Mouse (Mus musculus): ENCODE measurements around the gene Abhd16a. TPM values are rescaled to one million over a fixed set of nuclear protein-coding genes. Genes with fewer than 3 reads are reported as not detected.
A peak's percentile ranks its signal among the peaks of the same experiment; 100 is the strongest.
"Not testable (repeated sequence)": the region's sequence is repeated elsewhere in the genome, so short reads cannot be mapped to it uniquely, and the experiment has no call there.

The Abhd16a gene
- total RNA-seq, 4 experiments from 2014 or later, result 60.7 to 64.8 (median 62.3) TPM

- no peak for DNase-seq (ENCODE audit: low spot score)
These were observed 26.3 kb downstream of the Abhd16a start, which contains the start of gene Ly6g5b for GRCm38 (mm10) chr17:35115046-35116019. Gene Ly6g5b, minus strand, starts transcription at chr17:35115428.

- peak; percentile 16 for DNase-seq (ENCODE audit: low spot score)
These were observed 31.7 kb downstream of the Abhd16a start for GRCm38 (mm10) chr17:35120745-35121142.

- DNase-seq (ENCODE audit: low spot score), result peak; percentile 98
These were observed 32.2 kb downstream of the Abhd16a start, which contains the start of gene Gpank1 for GRCm38 (mm10) chr17:35121143-35121799. Gene Gpank1, plus strand, starts transcription at chr17:35121455.

DNA sequence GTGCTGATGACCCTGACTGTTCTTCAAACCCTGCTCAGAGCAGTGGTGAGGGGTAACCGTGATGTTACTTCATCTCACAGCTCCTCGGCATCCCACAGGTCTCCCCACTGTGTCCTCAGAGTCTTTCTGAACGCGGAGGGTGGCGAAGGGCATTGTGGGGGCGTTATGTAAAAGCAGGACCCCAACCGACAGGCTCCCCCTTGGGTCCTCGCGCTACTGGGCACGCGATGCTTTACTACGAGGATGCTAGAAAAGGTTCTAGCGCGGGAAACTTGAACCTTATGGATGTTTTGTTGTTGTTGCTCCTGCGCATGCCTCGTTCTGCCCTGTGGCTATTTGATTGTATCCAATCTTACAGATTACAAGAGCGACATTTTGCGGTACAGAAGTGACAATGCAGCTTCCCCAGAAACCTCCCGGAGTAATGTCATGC is 32.8 kb downstream of the Abhd16a start, which contains the start of gene Csnk2b:
Gene Csnk2b (minus strand): TSS at position 183 of the 433 bp plus-strand sequence.
- peak; percentile 36 for DNase-seq (ENCODE audit: low spot score)

DNA sequence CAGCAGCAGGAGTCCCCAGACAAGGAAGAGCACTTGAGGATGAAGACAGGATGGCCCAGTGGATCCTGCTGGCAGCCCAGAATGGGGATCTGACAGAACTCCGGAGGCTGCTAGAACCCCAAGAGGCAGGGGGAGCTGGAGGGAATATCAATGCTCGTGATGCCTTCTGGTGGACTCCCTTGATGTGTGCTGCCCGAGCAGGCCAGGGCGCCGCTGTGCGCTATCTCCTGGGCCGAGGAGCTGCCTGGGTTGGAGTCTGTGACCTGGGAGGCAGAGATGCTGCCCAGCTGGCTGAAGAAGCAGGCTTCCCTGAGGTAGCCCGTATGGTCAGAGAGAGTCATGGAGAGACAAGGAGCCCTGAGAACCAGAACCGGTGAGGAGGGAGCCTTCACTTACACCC is 34.2 kb downstream of the Abhd16a start:
- not testable (repeated sequence) for DNase-seq (ENCODE audit: low spot score)

- not testable (repeated sequence) for DNase-seq (ENCODE audit: low spot score)
These were observed 35.3 kb downstream of the Abhd16a start for GRCm38 (mm10) chr17:35124261-35124896.

GRCm38 (mm10) chr17:35125081-35125480 is 36.0 kb downstream of the Abhd16a start:
- DNase-seq (ENCODE audit: low spot score), result no peak

DNA sequence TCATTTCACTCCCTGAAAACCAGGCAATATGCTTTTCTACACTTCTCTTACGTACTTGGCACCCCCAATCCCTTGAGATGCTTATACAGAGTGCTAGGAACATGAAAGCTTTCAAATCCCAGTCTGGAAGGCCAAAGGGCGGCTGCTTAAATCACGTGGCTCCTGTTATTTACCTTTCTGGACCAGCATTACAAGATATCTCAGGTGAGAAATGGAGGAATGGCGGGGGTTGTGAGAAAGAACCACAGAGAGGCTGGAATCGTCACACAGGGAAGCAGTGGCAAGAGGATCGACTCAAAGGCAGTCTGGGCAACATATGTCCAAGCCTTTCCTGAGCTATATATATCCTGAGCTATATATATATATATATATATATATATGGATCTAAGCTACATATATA is 36.5 kb downstream of the Abhd16a start:
- DNase-seq (ENCODE audit: low spot score), result no peak

GRCm38 (mm10) chr17:35126206-35126611 is 37.1 kb downstream of the Abhd16a start, which contains the start of gene D17H6S53E:
Gene D17H6S53E, plus strand, starts transcription at chr17:35126373.
- peak; percentile 72 for DNase-seq (ENCODE audit: low spot score)

DNA sequence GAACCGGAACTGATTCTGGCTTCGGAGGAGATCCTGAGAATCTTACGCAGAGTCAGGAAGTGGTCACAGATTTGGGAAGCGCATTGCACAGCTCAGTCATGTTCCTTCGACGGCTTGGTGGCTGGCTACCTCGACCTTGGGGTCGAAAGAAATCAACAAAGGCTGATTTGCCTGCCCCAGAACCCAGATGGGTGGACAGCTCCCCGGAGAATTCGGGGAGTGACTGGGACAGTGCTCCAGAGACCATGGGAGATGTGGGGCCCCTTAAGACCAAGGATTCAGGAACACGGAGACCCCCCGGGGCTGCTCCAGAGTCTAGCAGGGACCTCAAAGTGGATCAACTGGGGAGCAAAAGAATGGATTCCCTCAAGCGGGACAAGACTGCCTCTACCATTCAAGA is 38.0 kb downstream of the Abhd16a start:
- no peak for DNase-seq (ENCODE audit: low spot score)

GRCm38 (mm10) chr17:35128996-35129395 is 39.9 kb downstream of the Abhd16a start:
- DNase-seq (ENCODE audit: low spot score), result no peak

- DNase-seq (ENCODE audit: low spot score), result no peak
These were observed 42.0 kb downstream of the Abhd16a start for GRCm38 (mm10) chr17:35131038-35131437.

GRCm38 (mm10) chr17:35131500-35132173 is 42.6 kb downstream of the Abhd16a start, which contains the start of gene Apom:
Gene Apom, minus strand, starts transcription at chr17:35132050.
- no peak for DNase-seq (ENCODE audit: low spot score)

DNA sequence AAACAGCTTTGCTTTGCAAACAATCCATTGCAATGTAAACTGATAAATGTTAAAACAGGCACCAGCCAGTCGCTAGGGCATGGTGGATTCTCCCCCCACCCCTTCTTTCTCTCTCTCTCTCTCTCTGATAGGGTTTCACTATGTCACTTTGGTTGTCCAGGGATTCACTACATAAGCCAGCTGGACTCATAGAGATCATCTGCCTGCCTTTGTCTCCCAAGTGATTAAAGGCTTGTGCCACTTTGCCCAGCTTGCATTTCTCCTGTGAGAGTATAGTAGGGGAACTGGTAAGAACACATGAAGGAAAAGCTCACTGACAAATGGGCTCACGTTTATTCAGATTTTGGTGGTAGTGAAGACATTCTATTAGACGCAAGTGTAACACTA is 43.1 kb downstream of the Abhd16a start:
- no peak for DNase-seq (ENCODE audit: low spot score)

DNA sequence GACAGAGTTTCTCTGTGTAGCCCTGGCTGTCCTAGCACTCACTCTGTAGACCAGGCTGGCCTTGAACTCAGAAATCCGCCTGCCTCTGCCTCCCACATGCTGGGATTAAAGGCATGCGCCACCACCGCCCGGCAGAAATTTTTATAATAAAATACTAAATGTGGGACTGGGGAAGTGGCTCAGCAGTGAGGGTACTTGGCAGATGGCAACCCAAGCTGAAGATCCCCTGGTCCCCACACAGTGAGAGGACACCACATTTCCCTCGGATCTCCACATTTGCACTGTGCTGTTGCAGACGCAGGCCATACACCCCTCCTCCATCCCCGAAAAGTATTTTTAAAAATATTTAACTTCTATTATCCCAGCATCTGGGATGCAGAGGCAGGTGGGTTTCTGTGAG is 44.5 kb downstream of the Abhd16a start:
- DNase-seq (ENCODE audit: low spot score), result no peak

DNA sequence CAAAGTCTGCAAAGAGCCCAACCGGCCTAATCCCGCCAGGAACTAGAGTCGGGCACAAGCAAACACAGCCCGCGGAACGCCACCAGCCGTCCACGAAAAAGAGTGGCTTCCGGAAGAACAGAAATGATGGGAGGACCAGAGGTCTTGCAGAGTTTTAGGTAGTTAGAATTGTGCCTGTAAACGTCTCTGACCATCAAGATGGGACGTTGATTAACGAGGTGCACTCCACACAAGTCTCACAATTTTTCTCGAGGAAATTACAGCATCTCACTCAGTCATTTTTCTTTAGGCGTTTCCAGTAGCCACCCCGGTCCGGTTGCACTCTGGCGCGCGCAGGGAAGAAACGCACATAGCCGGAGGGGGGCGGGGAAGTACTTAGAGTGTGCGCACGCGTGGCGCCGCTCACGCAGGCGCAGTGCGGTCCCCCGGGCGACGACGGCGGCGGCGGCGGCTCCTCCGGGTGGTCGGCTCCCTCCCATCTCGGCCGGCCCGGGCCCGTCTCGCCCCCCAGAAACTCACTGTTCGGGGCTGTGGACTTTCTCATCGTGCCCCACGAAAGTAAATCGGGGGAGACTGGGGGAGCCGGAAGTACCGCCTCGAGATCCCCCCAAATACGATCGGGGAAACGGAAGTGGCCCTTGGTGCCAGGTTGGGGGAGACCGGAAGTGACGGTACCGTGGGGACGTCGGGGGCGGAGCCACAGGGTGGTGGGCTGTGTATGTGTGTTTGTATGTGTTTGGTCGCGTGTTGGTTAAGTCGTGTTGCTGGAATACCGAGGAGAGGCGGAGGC is 45.9 kb downstream of the Abhd16a start, which contains the start of gene Bag6:
Gene Bag6 (plus strand): TSS at position 378 of the 790 bp plus-strand sequence.
- DNase-seq (ENCODE audit: low spot score), result peak; percentile 94

DNA sequence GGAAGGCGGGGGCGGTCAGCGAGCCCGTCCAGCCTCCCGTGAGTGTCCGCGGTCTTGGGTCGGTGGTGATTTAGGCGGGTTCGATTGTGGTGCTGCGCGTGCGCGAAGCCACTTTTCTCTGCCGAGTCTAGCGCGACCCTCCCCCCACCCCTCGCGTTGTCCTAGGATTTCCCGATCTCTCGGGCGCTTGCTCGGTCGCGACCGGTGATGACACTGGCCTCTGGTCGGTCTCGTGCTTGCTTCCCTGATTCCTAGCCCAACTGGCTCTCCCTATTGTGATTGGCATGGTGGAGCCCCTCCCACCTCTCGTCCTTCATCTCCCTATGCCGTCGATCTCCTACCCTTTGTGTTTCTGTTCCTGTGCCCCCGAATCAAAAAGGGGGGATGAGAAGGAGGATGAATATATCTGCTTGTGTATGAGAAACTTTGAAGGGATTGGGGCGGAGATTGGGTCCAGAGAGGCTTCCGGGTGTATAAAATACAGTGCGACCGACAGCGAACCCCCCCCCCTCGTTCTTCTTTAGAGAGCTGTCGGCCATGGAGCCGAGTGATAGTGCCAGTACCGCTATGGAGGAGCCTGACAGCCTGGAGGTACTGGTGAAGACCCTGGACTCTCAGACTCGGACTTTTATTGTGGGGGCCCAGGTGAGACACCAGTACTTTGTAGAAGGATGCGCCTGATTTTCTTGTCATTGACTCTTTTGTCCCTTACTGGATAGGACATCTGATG is 46.7 kb downstream of the Abhd16a start:
- DNase-seq (ENCODE audit: low spot score), result no peak

DNA sequence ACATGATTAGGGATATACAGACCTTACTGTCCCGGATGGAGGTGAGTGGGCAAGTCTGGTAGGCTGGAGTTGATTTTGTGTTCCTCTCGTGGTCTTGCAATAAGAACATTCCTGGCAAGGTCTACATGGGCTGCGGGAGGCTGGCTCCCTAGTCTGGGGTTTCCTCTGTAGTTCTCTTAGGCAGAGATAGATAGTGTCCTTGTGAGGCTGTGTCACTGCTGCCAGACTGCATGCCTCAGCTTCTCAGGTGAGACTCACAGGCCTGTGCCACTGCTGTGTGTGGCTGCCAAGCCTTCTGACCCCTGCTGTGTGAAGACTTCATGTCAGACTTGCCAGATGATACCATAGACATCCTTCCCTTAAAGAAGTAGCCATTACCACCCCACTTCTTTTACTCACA is 50.2 kb downstream of the Abhd16a start:
- DNase-seq (ENCODE audit: low spot score), result no peak

- no peak for DNase-seq (ENCODE audit: low spot score)
These were observed 51.5 kb downstream of the Abhd16a start for GRCm38 (mm10) chr17:35140490-35140996.
